Mouse (Mus musculus) G1E (cell line): ENCODE measurements around the gene Gm20425. TPM values are rescaled to one million over a fixed set of nuclear protein-coding genes. Genes with fewer than 3 reads are reported as not detected.
A peak's percentile ranks its signal among the peaks of the same experiment; 100 is the strongest.

Experiments used
- ATAC-seq: 2 replicates; pipeline ENCODE4 v1.8.0; 2016; ENCODE audit warnings: mild to moderate bottlenecking; ENCODE audit not compliant: insufficient number of reproducible peaks, poor library complexity, low FRiP score, severe bottlenecking; ENCODE audit errors: extremely low read depth
- DNase-seq: peaks from one replicate; pipeline ENCODE4 v3.0.0; 2012; ENCODE audit warnings: low spot score
- H3K27me3 ChIP-seq: 2 replicates; pipeline ENCODE4 v1.6.1; 2012; ENCODE audit warnings: mild to moderate bottlenecking, low read length, inconsistent platforms; ENCODE audit not compliant: insufficient read depth
- H3K36me3 ChIP-seq: replicated peaks from 2 replicates; pipeline ENCODE3; 2012; ENCODE audit warnings: mild to moderate bottlenecking, inconsistent platforms
- H3K4me1 ChIP-seq: 2 replicates; pipeline ENCODE4 v1.6.1; 2012; ENCODE audit warnings: low read depth, low read length, inconsistent platforms, mixed read lengths; ENCODE audit not compliant: insufficient read depth
- H3K4me3 ChIP-seq: 2 replicates; pipeline ENCODE4 v1.5.1; 2012; ENCODE audit warnings: low read depth, mild to moderate bottlenecking, inconsistent platforms, low read length, moderate library complexity, mixed read lengths
- H3K9me3 ChIP-seq: replicated peaks from 2 replicates; pipeline ENCODE4 v1.6.1; 2012; ENCODE audit warnings: inconsistent platforms
- CTCF ChIP-seq: IDR thresholded peaks from 2 replicates; pipeline ENCODE4 v1.5.1; 2012; ENCODE audit warnings: low read depth, low read length, inconsistent platforms, mixed read lengths
- GATA1 ChIP-seq: IDR thresholded peaks from 2 replicates; pipeline ENCODE4 v1.6.1; 2012; ENCODE audit warnings: borderline replicate concordance, low read length, inconsistent platforms, mixed read lengths
- GATA2 ChIP-seq: IDR thresholded peaks from 2 replicates; pipeline ENCODE4 v1.6.1; 2012; ENCODE audit warnings: low read depth, low read length, inconsistent platforms, borderline replicate concordance
- POLR2AphosphoS5 ChIP-seq: IDR thresholded peaks from 2 replicates; pipeline ENCODE4 v1.6.1; 2012; ENCODE audit warnings: low read depth, low read length, inconsistent platforms; ENCODE audit not compliant: insufficient replicate concordance
- TAL1 ChIP-seq: conservative IDR thresholded peaks from 2 replicates; pipeline ENCODE4 v1.6.1; 2012; ENCODE audit warnings: low read depth, low read length, inconsistent platforms, mixed read lengths
- polyA plus RNA-seq: library from polyadenylated mRNA; stranded (reverse); fragments of >175 nt; gene quantifications from 2 replicates; pipeline ENCODE4 v1.2.3, GENCODE M21; 2012
- total RNA-seq, 2 experiments: library from RNA; stranded (forward) in 1 of 2; stranded (reverse) in 1 of 2; fragments of 200-1000 nt in 1 of 2; fragments of >200 nt in 1 of 2; fragmentation: Nextera tagmentation in 1 of 2; gene quantifications; 2 replicates each; pipeline ENCODE4 v1.2.3; 2014 to 2017

Gene Gm20425
- total and polyA plus RNA-seq, 3 experiments = not detected

DNA sequence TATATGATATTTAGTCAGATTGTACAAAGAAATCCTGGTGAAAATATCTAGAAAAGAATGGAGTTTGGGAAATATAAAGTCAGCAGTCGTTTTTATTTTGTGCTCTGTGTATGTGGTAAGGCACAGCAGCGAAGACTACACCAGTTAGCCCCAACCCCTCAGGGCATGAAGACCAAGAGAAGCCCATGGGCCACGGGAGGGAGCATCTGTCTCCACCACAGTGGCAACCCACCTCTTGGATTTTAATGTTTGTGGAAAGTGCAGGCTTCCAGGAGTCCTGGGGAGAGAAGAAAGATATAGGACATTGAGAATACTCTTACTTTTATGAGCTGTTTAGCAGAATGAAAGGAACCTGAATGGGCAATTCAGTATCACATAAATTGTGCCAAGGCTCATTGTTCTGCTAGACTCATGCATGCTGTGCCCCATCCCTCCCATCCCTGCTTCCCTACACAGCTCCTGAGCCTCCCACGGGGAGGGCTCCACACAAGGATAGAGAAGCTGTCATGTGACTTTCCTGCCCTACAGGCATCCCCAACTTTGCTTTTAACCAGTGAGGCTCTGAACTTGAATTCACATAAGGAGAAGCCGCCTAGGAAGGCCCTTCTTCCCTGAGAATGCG, 21.2 kb downstream of the Gm20425 start:
- no peaks in the 10 kb centered on the region for H3K36me3 ChIP-seq
- H3K4me3 ChIP-seq = no peak overlapping the region
- no peak for DNase-seq
- H3K9me3 ChIP-seq = 0 out of 2 replicates have a peak, but pooled peaks cover 2% of the 10 kb centered on the region
- H3K27me3 ChIP-seq = peaks cover 11% of the 10 kb centered on the region
- H3K4me1 ChIP-seq = peaks cover 18% of the 10 kb centered on the region
- ATAC-seq = no peak
- TF ChIP-seq POLR2AphosphoS5 = no peak
- no peak for TF ChIP-seq TAL1
- TF ChIP-seq CTCF = no peak
- no peak for TF ChIP-seq GATA1
- TF ChIP-seq GATA2 = no peak

DNA sequence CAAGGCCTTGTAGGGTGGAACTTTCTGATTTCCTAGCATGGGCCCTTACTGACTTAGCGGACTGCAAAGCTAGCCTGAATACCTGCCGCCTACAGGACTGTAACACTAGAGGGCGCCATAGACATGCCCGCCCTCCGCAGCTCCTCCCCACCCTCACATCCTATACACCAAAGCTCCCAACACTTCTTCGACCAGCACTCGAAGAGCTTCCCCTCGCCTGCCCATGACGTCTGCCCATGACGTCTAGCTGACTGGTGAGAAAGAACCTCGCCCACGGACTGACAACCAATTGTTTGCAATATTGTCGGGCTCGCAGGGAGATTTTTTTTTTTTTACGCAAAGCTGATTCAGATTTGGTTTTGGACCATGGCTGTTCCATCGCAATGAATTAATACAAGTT, 22.3 kb downstream of the Gm20425 start:
- peak; percentile 64 for DNase-seq
- ATAC-seq = peak; percentile 80
- Histone ChIP-seq H3K4me1 (peaks cover 18% of the 10 kb centered on the region), H3K27me3 (peaks cover 11% of the 10 kb centered on the region), H3K36me3 (no peaks in the 10 kb centered on the region), H3K4me3 (no peak overlapping the region; the same call in 1 of the 2 replicates), H3K9me3 (0 out of 2 replicates have a peak, but pooled peaks cover 2% of the 10 kb centered on the region)
- TF ChIP-seq CTCF (peak; percentile 83), GATA2 (no peak)

DNA sequence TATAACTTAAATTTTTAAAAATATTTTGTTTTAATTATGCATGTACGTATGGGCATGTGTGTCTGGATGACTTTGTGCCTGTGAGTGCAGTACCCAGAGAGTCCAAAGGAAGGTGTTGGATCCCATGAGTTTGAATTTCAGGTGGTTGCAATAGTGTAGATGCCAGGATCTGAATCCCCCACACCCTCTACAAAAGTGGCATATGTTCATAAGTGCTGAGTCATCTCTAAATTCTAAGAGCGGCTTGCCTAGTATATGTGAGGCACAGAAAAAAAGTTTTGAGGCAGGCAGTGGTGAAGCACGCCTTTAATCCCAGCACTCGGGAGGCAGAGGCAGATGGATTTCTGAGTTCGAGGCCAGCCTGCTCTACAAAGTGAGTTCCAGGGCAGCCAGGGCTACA, 24.3 kb downstream of the Gm20425 start:
- Histone ChIP-seq H3K9me3 (0 out of 2 replicates have a peak, but pooled peaks cover 2% of the 10 kb centered on the region), H3K36me3 (no peaks in the 10 kb centered on the region), H3K4me1 (peaks cover 21% of the 10 kb centered on the region), H3K27me3 (peaks cover 5% of the 10 kb centered on the region; the same call in 1 of the 2 replicates), H3K4me3 (no peak overlapping the region)
- no peak for ATAC-seq
- TF ChIP-seq POLR2AphosphoS5 (no peak), TAL1 (no peak), GATA2 (no peak), CTCF (no peak), GATA1 (no peak)
- no peak for DNase-seq

DNA sequence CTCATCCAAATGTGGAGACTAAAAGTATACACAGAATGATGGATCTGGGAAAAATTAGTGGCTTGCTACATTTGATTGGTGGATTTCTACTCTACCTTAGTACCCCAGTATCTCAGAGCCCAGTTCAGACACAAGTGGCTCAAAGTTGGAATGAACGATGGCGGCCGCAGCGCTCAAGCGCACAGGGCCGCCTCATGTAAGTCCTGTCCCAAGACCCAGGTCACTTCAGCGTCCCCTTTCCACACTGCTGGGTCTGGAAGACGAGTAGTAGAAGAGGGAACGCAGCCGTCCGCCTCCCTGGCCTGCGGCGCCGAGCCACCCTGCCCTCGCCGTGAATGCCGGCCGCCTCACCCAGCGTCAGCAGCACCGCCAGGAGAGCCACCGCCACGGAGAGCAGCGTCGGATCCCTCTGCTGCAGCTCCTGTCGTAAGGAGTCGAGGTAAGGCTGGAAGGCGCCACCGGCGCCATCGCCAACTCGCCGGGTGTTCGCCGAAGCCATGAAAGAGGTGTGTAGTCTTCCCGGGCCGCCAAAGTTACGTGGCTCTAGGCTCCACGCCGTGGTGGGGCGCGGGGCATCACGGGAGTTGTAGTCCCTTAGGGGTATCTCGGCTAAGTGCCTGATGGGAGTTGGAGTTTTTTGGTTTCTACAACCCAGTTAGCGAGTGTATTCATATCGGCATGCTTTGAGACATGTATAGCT, 28.4 kb downstream of the Gm20425 start, which contains the start of gene Srprb:
Gene Srprb, minus strand, starts transcription at position 577 of the 700 bp plus-strand sequence.
- ATAC-seq (peak; percentile 97), DNase-seq (peak; percentile 89)
- H3K27me3 ChIP-seq = no peaks in the 10 kb centered on the region
- peaks cover 34% of the 10 kb centered on the region for H3K36me3 ChIP-seq
- TF ChIP-seq TAL1 = no peak
- TF ChIP-seq POLR2AphosphoS5 = no peak
- no peak for TF ChIP-seq CTCF
- no peak for TF ChIP-seq GATA1
- peaks cover 19% of the 10 kb centered on the region for H3K4me1 ChIP-seq
- H3K4me3 ChIP-seq = peak within 1 kb of the TSS; percentile 82
- H3K9me3 ChIP-seq = 0 out of 2 replicates have a peak, but pooled peaks cover 2% of the 10 kb centered on the region

DNA sequence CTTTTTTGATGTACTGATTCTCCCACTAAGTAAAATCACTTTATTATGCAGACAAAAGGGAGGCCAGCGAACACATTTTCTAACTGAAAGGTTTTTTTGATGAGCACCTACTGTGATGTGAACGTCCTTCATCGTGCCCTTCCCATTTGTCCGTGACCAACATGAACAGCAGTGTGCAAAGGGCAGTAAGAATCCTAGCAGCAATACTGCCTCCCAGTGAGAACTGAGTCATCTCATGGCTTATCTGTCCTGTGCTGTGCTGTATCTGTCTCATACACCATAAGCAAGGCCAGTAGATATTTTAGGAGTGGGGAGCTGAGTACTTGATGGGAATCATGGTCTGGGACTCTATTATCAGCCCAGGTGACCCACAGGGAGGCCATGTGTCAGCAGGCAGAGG, 41.7 kb downstream of the Gm20425 start:
- ATAC-seq = no peak
- Histone ChIP-seq H3K9me3 (no peaks in the 10 kb centered on the region), H3K4me3 (no peak overlapping the region), H3K27me3 (no peaks in the 10 kb centered on the region), H3K4me1 (peaks cover 19% of the 10 kb centered on the region), H3K36me3 (peaks cover 62% of the 10 kb centered on the region)
- TF ChIP-seq TAL1 = no peak
- no peak for TF ChIP-seq GATA1
- no peak for TF ChIP-seq GATA2
- no peak for TF ChIP-seq POLR2AphosphoS5
- TF ChIP-seq CTCF = no peak
- no peak for DNase-seq

DNA sequence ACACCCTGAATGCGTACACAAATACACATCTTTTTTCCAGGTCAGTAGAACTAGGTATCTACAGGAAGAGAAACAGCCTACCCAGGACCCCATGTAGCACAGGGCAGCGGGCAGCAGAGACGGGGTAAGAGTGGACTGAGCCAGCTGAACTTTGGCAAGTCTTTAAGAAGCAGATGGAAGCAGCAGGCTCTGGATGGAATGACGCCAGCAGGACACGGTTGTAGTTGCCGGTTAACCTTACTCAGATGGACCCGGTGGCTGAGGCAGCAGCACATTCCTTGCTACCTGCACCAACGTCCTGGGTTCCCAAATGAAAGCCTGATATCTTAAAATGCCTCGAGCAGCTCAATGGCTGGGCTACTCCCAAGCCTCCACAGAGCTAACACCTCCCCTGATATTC, 43.4 kb downstream of the Gm20425 start:
- peaks cover 23% of the 10 kb centered on the region for H3K4me1 ChIP-seq
- no peaks in the 10 kb centered on the region for H3K9me3 ChIP-seq
- peaks cover 45% of the 10 kb centered on the region for H3K36me3 ChIP-seq
- TF ChIP-seq GATA2 (no peak), CTCF (no peak), GATA1 (no peak), POLR2AphosphoS5 (no peak), TAL1 (no peak)
- ATAC-seq = no peak
- no peaks in the 10 kb centered on the region for H3K27me3 ChIP-seq
- no peak overlapping the region for H3K4me3 ChIP-seq
- no peak for DNase-seq

DNA sequence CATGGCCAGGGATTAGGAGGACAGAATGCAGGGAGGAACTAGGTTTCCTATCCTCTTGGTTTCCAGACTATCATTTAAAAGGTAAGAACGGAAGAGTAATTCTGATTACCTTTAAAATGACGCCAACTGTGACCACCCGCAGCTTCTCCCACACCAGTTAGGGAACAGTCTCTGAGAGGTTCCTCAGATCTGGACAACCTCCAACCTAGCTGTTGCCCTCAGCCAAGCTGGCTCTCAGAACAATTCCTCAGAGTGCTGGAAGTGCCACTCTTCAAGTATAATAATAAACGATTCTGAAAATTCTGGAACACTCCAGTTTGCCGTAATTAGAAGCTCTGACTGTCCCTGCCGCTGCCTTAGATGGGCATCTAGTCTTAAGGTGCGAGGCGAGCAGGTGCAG, 44.2 kb downstream of the Gm20425 start:
- no peak overlapping the region for H3K4me3 ChIP-seq
- ATAC-seq (no peak), DNase-seq (no peak)
- no peaks in the 10 kb centered on the region for H3K27me3 ChIP-seq
- H3K36me3 ChIP-seq = peaks cover 37% of the 10 kb centered on the region
- H3K9me3 ChIP-seq = no peaks in the 10 kb centered on the region
- H3K4me1 ChIP-seq = peaks cover 28% of the 10 kb centered on the region
- TF ChIP-seq GATA1 = no peak
- no peak for TF ChIP-seq GATA2
- TF ChIP-seq POLR2AphosphoS5 = no peak
- no peak for TF ChIP-seq CTCF
- no peak for TF ChIP-seq TAL1
